Mouse (Mus musculus): ENCODE measurements at regions not wholly inside any gene's neighbourhood (a gene's known extent, or its start where the extent isn't known, plus 50 kb on each side); places are given as distances from the start of the nearest gene placed in this dataset.

DNA sequence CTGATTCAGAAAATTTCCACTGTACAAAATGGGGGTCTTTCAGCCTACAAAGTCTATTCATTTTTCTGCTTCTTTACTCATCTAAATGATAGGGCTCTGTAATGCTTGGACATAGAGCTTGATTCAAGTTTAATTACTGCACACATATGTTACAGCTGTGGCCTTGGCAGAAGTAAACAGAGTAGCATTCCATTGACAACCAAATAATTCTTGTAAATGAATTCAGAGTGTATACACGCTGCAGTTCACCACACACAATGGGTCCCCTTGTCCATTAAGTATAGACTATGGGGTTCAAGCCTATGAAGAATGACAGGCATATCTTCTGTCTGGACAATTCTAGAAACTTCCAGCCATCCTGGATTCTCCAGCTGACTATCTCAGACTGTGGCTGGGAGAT, 541.9 kb downstream of the Adgrl2 start:
- TF ChIP-seq MAX (IDR thresholded peaks at IDR 0.05) (no peak), CTCF (IDR thresholded peaks at IDR 0.05; ENCODE audit: control insufficient read depth, insufficient read depth, insufficient read length) (no peak), USF1 (IDR thresholded peaks at IDR 0.05; ENCODE audit: low read depth) (no peak)
